Mouse (Mus musculus): ENCODE data around the gene Tm9sf4. TPM values are rescaled to one million over a fixed set of nuclear protein-coding genes. Genes with fewer than 3 reads are reported as not detected.

The Tm9sf4 gene
- polyA plus RNA-seq, 1 experiment from 2014 or later, result 88.1 TPM

- H3K36me3 ChIP-seq, result peaks cover 16% of the 10 kb centered on the region
- peak overlapping the region; percentile 98 for H3K9ac ChIP-seq
- no peak for ATAC-seq (ENCODE audit: insufficient number of reproducible peaks, insufficient read depth, low FRiP score, low TSS enrichment)
- 6% methylated on average over 22 of the region's 22 CpGs for WGBS
- H3K27ac ChIP-seq, result peak overlapping the region; percentile 93
- H3K4me1 ChIP-seq, result peaks cover 26% of the 10 kb centered on the region
- H3K27me3 ChIP-seq, result no peaks in the 10 kb centered on the region
- H3K4me2 ChIP-seq (replicated peaks), result peak overlapping the region; percentile 98
- H3K9me3 ChIP-seq, result no peaks in the 10 kb centered on the region
- H3K4me3 ChIP-seq, result peak overlapping the region; percentile 92
Measured at GRCm38 (mm10) chr2:153239860-153240480, 78.9 kb downstream of the Tm9sf4 start.

DNA sequence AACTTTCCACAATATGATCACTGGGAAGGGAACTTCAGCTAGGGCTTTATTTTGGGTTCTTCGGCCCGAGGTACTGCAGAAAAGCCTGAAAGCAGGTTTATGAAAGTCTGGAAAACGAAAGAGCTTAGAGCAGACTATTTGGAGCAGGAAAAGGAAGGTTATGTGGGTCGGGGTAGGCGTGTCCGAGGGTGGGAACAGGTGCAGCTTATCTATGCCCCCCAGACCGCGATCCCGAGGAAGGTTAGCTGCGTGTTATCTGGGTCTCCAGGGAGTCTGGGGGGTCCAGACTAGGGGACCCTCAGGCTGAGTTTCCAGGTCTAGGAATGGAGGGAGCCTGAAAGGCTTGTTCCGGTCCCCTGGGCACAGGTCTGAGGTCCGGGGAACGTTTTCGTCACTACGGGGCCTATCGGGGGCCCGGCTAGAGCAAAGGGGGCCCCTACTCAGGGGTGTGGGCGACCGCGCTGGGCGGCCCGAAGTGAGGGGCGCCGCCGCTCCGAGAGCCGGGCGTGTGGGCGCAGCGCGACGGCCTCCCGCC, 79.7 kb downstream of the Tm9sf4 start:
- Histone ChIP-seq H3K4me1 (peaks cover 26% of the 10 kb centered on the region), H3K4me3 (peak overlapping the region; percentile 92), H3K27ac (peak overlapping the region; percentile 93), H3K4me2 (replicated peaks) (peak overlapping the region; percentile 98), H3K27me3 (no peaks in the 10 kb centered on the region), H3K9ac (peak overlapping the region; percentile 98), H3K9me3 (no peaks in the 10 kb centered on the region), H3K36me3 (peaks cover 9% of the 10 kb centered on the region)
- ATAC-seq (ENCODE audit: insufficient number of reproducible peaks, insufficient read depth, low FRiP score, low TSS enrichment), result peak; percentile 80
- under 1% methylated on average over 33 of the region's 33 CpGs for WGBS

DNA sequence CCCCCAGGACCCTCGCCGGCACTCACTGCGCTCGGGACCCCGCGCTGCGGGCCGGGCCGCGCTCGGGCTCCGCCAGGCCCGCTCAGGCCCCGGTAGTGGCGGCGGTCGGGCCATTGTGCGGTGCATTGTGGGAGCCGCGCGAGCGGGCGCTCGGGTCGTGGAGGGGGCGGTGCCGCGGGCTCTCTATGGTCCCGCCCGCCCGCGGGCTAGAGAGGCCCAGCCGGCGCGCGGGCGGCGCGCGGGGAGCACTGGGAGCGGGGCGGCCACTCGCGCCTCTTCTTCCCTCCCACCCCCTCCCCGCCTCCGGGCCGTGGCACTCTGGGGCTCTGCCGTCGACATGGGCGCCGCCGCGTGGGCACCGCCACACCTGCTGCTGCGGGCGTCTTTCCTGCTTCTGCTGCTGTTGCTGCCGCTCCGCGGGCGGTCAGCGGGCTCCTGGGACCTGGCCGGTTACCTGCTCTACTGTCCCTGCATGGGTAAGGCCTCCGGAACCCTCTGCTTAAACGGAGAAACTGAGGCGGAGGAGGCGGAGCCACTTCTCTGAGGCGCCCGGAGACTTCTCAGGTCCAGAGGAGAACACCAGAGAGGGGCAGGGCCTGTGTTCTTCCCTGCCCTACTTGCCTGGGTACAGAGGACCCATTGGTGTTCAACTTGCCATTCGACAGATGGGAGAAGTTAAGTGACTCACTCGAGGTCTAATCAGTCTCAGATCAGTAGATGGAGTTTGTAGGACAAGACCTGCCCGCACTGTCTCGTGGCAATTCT, 80.3 kb downstream of the Tm9sf4 start, which contains the start of the genes Plagl2 and Pofut1:
Plagl2 (minus strand) TSS at position 177 of the 765 bp plus-strand sequence.
Pofut1 (plus strand) TSS at position 284 of the 765 bp plus-strand sequence.
- H3K9ac ChIP-seq, result peak within 1 kb of the TSS; percentile 98
- H3K27me3 ChIP-seq, result no peaks in the 10 kb centered on the region
- H3K27ac ChIP-seq, result peak within 1 kb of the TSS; percentile 93
- WGBS, result under 1% methylated on average over 71 of the region's 72 CpGs
- peak; percentile 96 for ATAC-seq (ENCODE audit: insufficient number of reproducible peaks, insufficient read depth, low FRiP score, low TSS enrichment)
- H3K4me2 ChIP-seq (replicated peaks), result peak within 1 kb of the TSS; percentile 98
- H3K9me3 ChIP-seq, result no peaks in the 10 kb centered on the region
- peak within 1 kb of the TSS; percentile 92 for H3K4me3 ChIP-seq
- H3K36me3 ChIP-seq, result peaks cover 5% of the 10 kb centered on the region; the same call in 1 of the 2 replicates
- H3K4me1 ChIP-seq, result peaks cover 26% of the 10 kb centered on the region

GRCm38 (mm10) chr2:153242156-153242555, 81.1 kb downstream of the Tm9sf4 start:
- Histone ChIP-seq H3K4me1 (peaks cover 26% of the 10 kb centered on the region), H3K4me3 (peak overlapping the region; percentile 92), H3K9ac (peak overlapping the region; percentile 98), H3K27me3 (no peaks in the 10 kb centered on the region), H3K4me2 (replicated peaks) (peak overlapping the region; percentile 98), H3K9me3 (no peaks in the 10 kb centered on the region), H3K36me3 (peaks cover 5% of the 10 kb centered on the region; the same call in 1 of the 2 replicates), H3K27ac (no peak overlapping the region)
- ATAC-seq (ENCODE audit: insufficient number of reproducible peaks, insufficient read depth, low FRiP score, low TSS enrichment), result no peak
- WGBS, result 70% methylated on average over 6 of the region's 6 CpGs

- Histone ChIP-seq H3K4me1 (no peaks in the 10 kb centered on the region), H3K4me3 (no peak overlapping the region), H3K4me2 (replicated peaks) (no peak overlapping the region), H3K9ac (no peak overlapping the region), H3K27me3 (no peaks in the 10 kb centered on the region), H3K36me3 (peaks cover 47% of the 10 kb centered on the region), H3K9me3 (no peaks in the 10 kb centered on the region), H3K27ac (no peak overlapping the region)
- 93% methylated on average over 5 of the region's 5 CpGs for WGBS
- ATAC-seq (ENCODE audit: insufficient number of reproducible peaks, insufficient read depth, low FRiP score, low TSS enrichment), result no peak
Measured at GRCm38 (mm10) chr2:153249751-153250150, 88.6 kb downstream of the Tm9sf4 start.

- no peaks in the 10 kb centered on the region for H3K9me3 ChIP-seq
- H3K4me1 ChIP-seq, result no peaks in the 10 kb centered on the region
- H3K36me3 ChIP-seq, result peaks cover 43% of the 10 kb centered on the region
- WGBS, result 91% methylated on average over 2 of the region's 2 CpGs
- no peak overlapping the region for H3K4me3 ChIP-seq
- ATAC-seq (ENCODE audit: insufficient number of reproducible peaks, insufficient read depth, low FRiP score, low TSS enrichment), result no peak
- H3K9ac ChIP-seq, result no peak overlapping the region
- H3K27me3 ChIP-seq, result no peaks in the 10 kb centered on the region
- no peak overlapping the region for H3K27ac ChIP-seq
- no peak overlapping the region for H3K4me2 ChIP-seq (replicated peaks)
Measured at GRCm38 (mm10) chr2:153256604-153257003, 95.5 kb downstream of the Tm9sf4 start.

- no peak for ATAC-seq (ENCODE audit: insufficient number of reproducible peaks, insufficient read depth, low FRiP score, low TSS enrichment)
- Histone ChIP-seq H3K27me3 (no peaks in the 10 kb centered on the region), H3K27ac (no peak overlapping the region), H3K4me1 (no peaks in the 10 kb centered on the region), H3K9me3 (no peaks in the 10 kb centered on the region), H3K9ac (no peak overlapping the region), H3K36me3 (peaks cover 46% of the 10 kb centered on the region), H3K4me2 (replicated peaks) (no peak overlapping the region), H3K4me3 (no peak overlapping the region)
- WGBS, result 87% methylated on average over 12 of the region's 12 CpGs
Measured at GRCm38 (mm10) chr2:153259030-153259863, 98.1 kb downstream of the Tm9sf4 start.

Other genes starting within 250 kb of the Tm9sf4 start
- 0.06 TPM in 1 of 2 replicates, not detected in the other for gene Mylk2, start 250.0 kb upstream of the Tm9sf4 start, polyA plus RNA-seq (2016; fragmentation: Nextera tagmentation; extraction: Ambion mirVana)
- 0.80 and 0.84 TPM in 2 replicates for gene Foxs1, start 228.1 kb upstream of the Tm9sf4 start, polyA plus RNA-seq (2016; fragmentation: Nextera tagmentation; extraction: Ambion mirVana)
- gene Dusp15, start 209.6 kb upstream of the Tm9sf4 start, polyA plus RNA-seq (2016; fragmentation: Nextera tagmentation; extraction: Ambion mirVana), result 0.90 and 1.4 TPM in 2 replicates
- gene Ttll9, start 198.8 kb upstream of the Tm9sf4 start, polyA plus RNA-seq (2016; fragmentation: Nextera tagmentation; extraction: Ambion mirVana), result 0.50 and 0.97 TPM in 2 replicates
- gene Pdrg1, start 145.9 kb upstream of the Tm9sf4 start, polyA plus RNA-seq (2016; fragmentation: Nextera tagmentation; extraction: Ambion mirVana), result 121 and 123 TPM in 2 replicates
- gene Xkr7, start 129.5 kb upstream of the Tm9sf4 start, polyA plus RNA-seq (2016; fragmentation: Nextera tagmentation; extraction: Ambion mirVana), result 0.33 and 0.61 TPM in 2 replicates
- gene Ccm2l, start 95.3 kb upstream of the Tm9sf4 start, polyA plus RNA-seq (2016; fragmentation: Nextera tagmentation; extraction: Ambion mirVana), result 2.6 and 4.3 TPM in 2 replicates
- 4.0 and 4.2 TPM in 2 replicates for gene Hck, start 52.8 kb upstream of the Tm9sf4 start, polyA plus RNA-seq (2016; fragmentation: Nextera tagmentation; extraction: Ambion mirVana)
- 15.2 and 16.9 TPM in 2 replicates for gene Tspyl3, start 64.1 kb downstream of the Tm9sf4 start, polyA plus RNA-seq (2016; fragmentation: Nextera tagmentation; extraction: Ambion mirVana)
- gene Plagl2, start 80.1 kb downstream of the Tm9sf4 start, polyA plus RNA-seq (2016; fragmentation: Nextera tagmentation; extraction: Ambion mirVana), result 14.4 and 16.7 TPM in 2 replicates
- 6.8 and 7.6 TPM in 2 replicates for gene Pofut1, start 80.2 kb downstream of the Tm9sf4 start, polyA plus RNA-seq (2016; fragmentation: Nextera tagmentation; extraction: Ambion mirVana)
- 7.6 TPM in 2 replicates for gene Kif3b, start 130.1 kb downstream of the Tm9sf4 start, polyA plus RNA-seq (2016; fragmentation: Nextera tagmentation; extraction: Ambion mirVana)
- 19.1 and 23.9 TPM in 2 replicates for gene Asxl1, start 184.5 kb downstream of the Tm9sf4 start, polyA plus RNA-seq (2016; fragmentation: Nextera tagmentation; extraction: Ambion mirVana)